ENCODE assay signal across 24 mouse cellular contexts in genomic region chr9:72016021-72016420, GRCm38 (mm10).
"Had no signal": no experiment of that assay in that cellular context is flagged by ENCODE, and none has a peak within 500 bp of the region (broad histone marks: within the 10 kb centered on the region; RNA-seq: fewer than 3 reads in every experiment).

No protein-coding gene starts in this region.

- ATAC-seq: hindbrain, postnatal 0 days; intestine, embryonic 15.5 days; intestine, postnatal 0 days had no signal

- H3K27me3 ChIP-seq: heart, embryonic 13.5 days; heart, embryonic 15.5 days; hindbrain, embryonic 13.5 days; hindbrain, embryonic 15.5 days; intestine, embryonic 15.5 days; limb, embryonic 12.5 days; liver, embryonic 13.5 days had no signal

- H3K4me3 ChIP-seq: heart, adult 2 months; heart, embryonic 13.5 days; heart, embryonic 15.5 days; hindbrain, embryonic 13.5 days; hindbrain, embryonic 15.5 days; intestine, embryonic 15.5 days; layer of hippocampus, adult 2 months; left cerebral cortex, adult 2 months; limb, embryonic 10.5 days; limb, embryonic 12.5 days; liver, embryonic 13.5 days had no signal

- H3K27ac ChIP-seq: heart, adult 2 months; heart, embryonic 13.5 days; heart, embryonic 15.5 days; hindbrain, embryonic 13.5 days; hindbrain, embryonic 15.5 days; hindbrain, postnatal 0 days; intestine, embryonic 15.5 days; layer of hippocampus, adult 2 months; left cerebral cortex, adult 2 months; limb, embryonic 10.5 days; limb, embryonic 12.5 days; liver, embryonic 13.5 days had no signal

- DNase-seq: gastrocnemius, postnatal 14 days; gastrocnemius, postnatal 36 days; heart, adult 11 months; heart, adult 2 months; heart, postnatal 14 days; heart, postnatal 36 days; kidney, adult 18-20 months; kidney, adult 8-10 months; kidney, postnatal 10 days; kidney, postnatal 25 days; kidney, postnatal 4 days; liver; liver, embryonic 13.5 days had no signal

- H3K9me3 ChIP-seq: heart, embryonic 13.5 days; heart, embryonic 15.5 days; hindbrain, embryonic 13.5 days; hindbrain, embryonic 15.5 days; intestine, embryonic 15.5 days; limb, embryonic 10.5 days; limb, embryonic 12.5 days; liver, embryonic 13.5 days had no signal

- H3K4me1 ChIP-seq: hindbrain, embryonic 15.5 days; intestine, embryonic 15.5 days; limb, embryonic 10.5 days; limb, embryonic 12.5 days had no signal

- H3K9ac ChIP-seq: heart, embryonic 13.5 days; heart, embryonic 15.5 days; hindbrain, embryonic 13.5 days; hindbrain, embryonic 15.5 days; intestine, embryonic 15.5 days; limb, embryonic 12.5 days; liver, embryonic 13.5 days had no signal

- H3K36me3 ChIP-seq: heart, embryonic 13.5 days; heart, embryonic 15.5 days; hindbrain, embryonic 13.5 days; hindbrain, embryonic 15.5 days; intestine, embryonic 15.5 days; limb, embryonic 12.5 days; liver, embryonic 13.5 days had no signal
